Mouse (Mus musculus) hindbrain, postnatal 0 days (tissue): ENCODE measurements at regions not wholly inside any gene's neighbourhood (a gene's known extent, or its start where the extent isn't known, plus 50 kb on each side); places are given as distances from the start of the nearest gene placed in this dataset.

ENCODE experiments used
- ATAC-seq: fragments of 200-750 bp; cut with Nextera tagmentation; 2 replicates; pipeline ENCODE4 v1.8.0; 2017; ENCODE audit warnings: mild to moderate bottlenecking, moderate TSS enrichment, moderate library complexity
- DNase-seq: peaks from one replicate; pipeline ENCODE4 v3.0.0-alpha.2; 2015; ENCODE audit warnings: low spot score
- H3K27ac ChIP-seq: fragments of 300-500 bp; sonication (generic); 2 replicates; pipeline ENCODE4 v1.5.1; 2014; ENCODE audit warnings: mild to moderate bottlenecking
- H3K27me3 ChIP-seq: fragments of 300-500 bp; sonication (generic); 2 replicates; pipeline ENCODE4 v1.6.1; 2014; ENCODE audit warnings: low read length, mixed read lengths; ENCODE audit not compliant: insufficient read depth
- H3K36me3 ChIP-seq: fragments of 300-500 bp; sonication (generic); 2 replicates; pipeline ENCODE4 v1.6.1; 2014; ENCODE audit warnings: low read length, mixed read lengths; ENCODE audit not compliant: insufficient read depth
- H3K4me1 ChIP-seq: fragments of 300-500 bp; sonication (generic); 2 replicates; pipeline ENCODE4 v1.6.1; 2014; ENCODE audit warnings: antibody characterized with exemption, low read length, mixed read lengths; ENCODE audit not compliant: insufficient read depth
- H3K4me2 ChIP-seq: fragments of 300-500 bp; sonication (generic); 2 replicates; pipeline ENCODE4 v1.6.1; 2014; ENCODE audit warnings: low read depth, mild to moderate bottlenecking, low read length, moderate library complexity, mixed read lengths
- H3K4me3 ChIP-seq: fragments of 300-500 bp; sonication (generic); 2 replicates; pipeline ENCODE4 v1.5.1; 2014; ENCODE audit warnings: low read length
- H3K9ac ChIP-seq: fragments of 300-500 bp; sonication (generic); replicated peaks from 2 replicates; pipeline ENCODE4 v1.6.1; 2014; ENCODE audit warnings: mild to moderate bottlenecking, low read length, moderate library complexity, mixed read lengths
- H3K9me3 ChIP-seq: fragments of 300-500 bp; sonication (generic); 2 replicates; pipeline ENCODE4 v1.6.1; 2016; ENCODE audit warnings: low read length, mixed read lengths
- CTCF ChIP-seq: IDR thresholded peaks from 2 replicates; pipeline ENCODE4 v1.5.1; 2016; ENCODE audit warnings: antibody characterized with exemption, control low read depth, low read depth
- WGBS: fragments of 180-500 bp; shearing (Covaris S2); extraction: QIAGEN DNeasy Blood & Tissue Kit; methylation state at CpG from one replicate; pipeline ENCODE4 v1.1.7; 2014; 5-methylcytosine and 5-hydroxymethylcytosine counted together

DNA sequence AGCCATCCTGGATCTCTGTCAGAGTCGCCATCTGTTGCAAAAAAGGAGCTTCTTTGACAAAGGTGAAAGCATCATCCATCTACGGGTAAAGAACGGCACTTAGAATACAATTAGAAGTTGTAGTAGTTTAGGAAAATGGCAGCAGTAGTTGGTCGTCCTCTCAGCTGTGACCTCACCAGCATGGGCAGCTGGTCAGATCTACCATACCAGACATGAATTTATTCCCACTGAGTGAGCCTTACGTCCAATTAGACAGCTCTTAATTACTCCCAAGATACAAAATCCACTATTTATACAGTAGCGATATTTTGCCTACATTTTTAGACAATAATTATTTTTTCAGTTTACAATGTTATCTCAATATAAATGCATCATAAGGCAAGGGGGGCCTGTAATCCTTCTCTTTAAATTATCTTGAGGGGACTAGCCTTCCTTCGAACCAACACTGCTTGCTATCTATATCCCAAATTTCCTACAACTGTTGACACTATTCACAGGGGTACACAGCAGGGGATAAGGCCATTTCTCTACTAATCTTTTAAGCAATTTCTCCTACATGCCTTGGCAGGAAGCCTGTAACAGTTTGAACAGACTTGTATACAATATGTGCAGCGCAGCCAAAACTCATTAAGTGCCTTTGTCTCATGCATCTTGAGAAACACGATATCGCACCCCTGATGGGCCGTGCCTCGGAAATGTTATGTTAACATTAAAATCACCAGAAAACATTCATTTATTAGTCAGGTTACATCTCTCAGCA, 131.9 kb upstream of the Samsn1 start:
- H3K36me3 ChIP-seq = no peaks in the 10 kb centered on the region
- TF ChIP-seq CTCF = no peak
- H3K27me3 ChIP-seq = no peaks in the 10 kb centered on the region
- no peak overlapping the region for H3K9ac ChIP-seq
- no peak overlapping the region for H3K4me3 ChIP-seq
- 40% methylated on average over 12 of the region's 12 CpGs for WGBS
- H3K9me3 ChIP-seq = no peaks in the 10 kb centered on the region
- DNase-seq (peak; percentile 76), ATAC-seq (0 out of 2 replicates have a peak, but pooled peaks have one; percentile 24)
- no peak overlapping the region for H3K27ac ChIP-seq
- no peaks in the 10 kb centered on the region for H3K4me1 ChIP-seq
- H3K4me2 ChIP-seq = no peak overlapping the region

DNA sequence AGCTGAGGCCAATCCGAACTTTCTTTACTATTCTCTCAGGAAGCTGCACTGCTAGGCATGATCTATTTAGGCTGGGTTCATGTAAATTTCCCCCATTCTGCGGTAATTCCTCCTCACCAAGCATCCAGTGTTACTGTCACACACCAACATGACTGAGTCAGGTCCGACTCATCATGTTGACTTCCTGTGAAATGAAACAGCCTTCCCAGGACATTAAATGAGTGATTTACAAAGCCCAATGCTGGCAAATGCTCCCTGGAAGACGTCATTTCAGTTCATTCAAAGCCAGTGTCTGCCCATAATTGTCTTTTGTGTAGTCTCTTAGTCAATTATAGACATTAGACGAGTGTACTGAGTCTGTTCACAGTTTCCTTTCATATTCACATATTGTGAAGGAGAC, 127.5 kb upstream of the Samsn1 start:
- H3K9me3 ChIP-seq = no peaks in the 10 kb centered on the region
- H3K4me1 ChIP-seq = no peaks in the 10 kb centered on the region
- no peak for ATAC-seq
- H3K27me3 ChIP-seq = no peaks in the 10 kb centered on the region
- no peak overlapping the region for H3K9ac ChIP-seq
- no peak overlapping the region for H3K27ac ChIP-seq
- no peak for TF ChIP-seq CTCF
- no peak overlapping the region for H3K4me2 ChIP-seq
- no peak overlapping the region for H3K4me3 ChIP-seq
- H3K36me3 ChIP-seq = no peaks in the 10 kb centered on the region
- 70% methylated on average over 5 of the region's 5 CpGs for WGBS
- DNase-seq = no peak

DNA sequence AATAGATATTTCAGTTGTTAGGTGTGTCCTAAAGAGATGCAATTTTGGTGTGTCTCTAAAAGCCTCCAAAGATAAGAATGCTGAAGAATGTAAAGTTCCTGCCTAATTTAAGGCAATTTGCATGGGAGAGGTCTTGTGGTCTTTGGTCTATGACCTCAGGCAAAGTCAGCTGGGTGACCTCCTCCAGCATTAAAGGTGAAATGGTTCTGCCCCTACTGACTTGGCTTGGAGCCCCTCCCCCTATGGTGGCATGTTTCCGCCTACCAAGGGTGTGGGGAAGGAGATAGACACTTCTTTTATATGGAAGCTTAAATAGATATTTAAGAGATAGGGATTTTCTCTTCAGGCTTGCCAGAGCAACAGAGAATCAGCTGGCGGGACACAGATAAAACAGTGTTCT, 111.8 kb upstream of the Samsn1 start:
- no peaks in the 10 kb centered on the region for H3K9me3 ChIP-seq
- no peak for TF ChIP-seq CTCF
- no peak overlapping the region for H3K4me3 ChIP-seq
- 92% methylated on average over 2 of the region's 2 CpGs for WGBS
- H3K4me2 ChIP-seq = no peak overlapping the region
- H3K27me3 ChIP-seq = no peaks in the 10 kb centered on the region
- no peaks in the 10 kb centered on the region for H3K4me1 ChIP-seq
- DNase-seq = no peak
- no peak overlapping the region for H3K9ac ChIP-seq
- no peaks in the 10 kb centered on the region for H3K36me3 ChIP-seq
- ATAC-seq = no peak
- H3K27ac ChIP-seq = no peak overlapping the region

DNA sequence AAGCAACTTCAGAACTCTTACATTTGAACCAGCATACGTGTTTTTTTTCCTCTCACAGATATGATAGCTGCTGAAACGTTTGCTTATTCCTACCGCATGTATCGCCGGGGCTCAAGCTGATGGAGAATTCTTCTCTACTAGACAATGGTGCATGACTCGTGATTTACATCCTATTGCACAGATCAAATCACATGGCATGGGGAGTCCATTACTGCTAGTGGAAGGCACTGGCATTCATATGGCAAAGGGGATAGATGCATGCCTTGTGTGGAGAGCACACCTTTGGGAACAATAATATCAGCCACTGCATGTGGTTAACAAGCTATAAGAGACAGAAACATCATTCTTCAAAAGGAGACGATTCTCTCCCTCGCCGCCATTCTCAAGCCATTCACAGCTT, 108.4 kb upstream of the Samsn1 start:
- Histone ChIP-seq H3K27ac (no peak overlapping the region), H3K9me3 (no peaks in the 10 kb centered on the region), H3K4me1 (no peaks in the 10 kb centered on the region), H3K36me3 (no peaks in the 10 kb centered on the region), H3K4me2 (no peak overlapping the region), H3K27me3 (no peaks in the 10 kb centered on the region), H3K9ac (no peak overlapping the region), H3K4me3 (no peak overlapping the region)
- 83% methylated on average over 9 of the region's 9 CpGs for WGBS
- ATAC-seq (no peak), DNase-seq (no peak)
- no peak for TF ChIP-seq CTCF

DNA sequence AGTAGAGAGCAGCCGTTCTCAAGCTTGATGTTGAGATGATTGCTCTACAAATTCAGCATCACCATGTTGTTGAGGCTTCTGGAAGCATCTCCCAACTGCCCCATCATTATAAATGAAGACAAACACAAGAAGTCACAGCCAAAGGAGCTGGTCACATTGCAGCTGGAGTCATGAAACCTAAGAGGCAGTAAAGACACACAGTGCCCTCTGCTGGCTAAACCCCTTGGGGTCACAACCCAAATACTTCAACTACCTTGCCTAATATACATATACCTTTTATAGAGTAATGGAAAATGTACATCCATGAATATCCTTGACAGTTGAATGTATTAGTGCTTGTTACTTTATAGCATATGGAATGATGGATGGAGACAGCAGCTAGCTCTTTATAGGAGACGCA, 107.9 kb upstream of the Samsn1 start:
- Histone ChIP-seq H3K27ac (no peak overlapping the region), H3K27me3 (no peaks in the 10 kb centered on the region), H3K36me3 (no peaks in the 10 kb centered on the region), H3K9ac (no peak overlapping the region), H3K4me1 (no peaks in the 10 kb centered on the region), H3K4me3 (no peak overlapping the region), H3K9me3 (no peaks in the 10 kb centered on the region), H3K4me2 (no peak overlapping the region)
- peak; percentile 23; the same call in 1 of the 2 replicates for TF ChIP-seq CTCF
- DNase-seq (no peak), ATAC-seq (no peak)
- 96% methylated on average over 2 of the region's 2 CpGs for WGBS

DNA sequence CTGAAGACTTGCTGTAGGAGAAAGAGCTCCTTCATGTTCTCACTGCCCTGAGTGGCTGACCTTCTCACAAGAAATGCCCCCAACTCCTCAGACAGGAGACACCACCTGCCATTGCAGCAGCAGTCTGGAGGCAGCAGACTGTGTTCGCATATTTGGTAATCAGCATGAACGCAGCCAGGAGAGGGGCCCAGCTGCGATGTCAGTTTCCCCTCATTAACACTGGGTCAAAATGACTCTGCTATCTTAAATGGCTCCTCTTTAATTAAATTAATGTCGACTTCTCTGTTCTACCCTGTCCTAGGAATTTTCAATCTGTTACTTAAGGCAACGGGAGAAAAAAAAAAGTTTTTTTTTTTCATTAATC, 100.9 kb upstream of the Samsn1 start:
- H3K9me3 ChIP-seq = no peaks in the 10 kb centered on the region
- no peak overlapping the region for H3K27ac ChIP-seq
- no peak overlapping the region for H3K4me2 ChIP-seq
- no peak overlapping the region for H3K4me3 ChIP-seq
- no peak for TF ChIP-seq CTCF
- 37% methylated on average over 5 of the region's 5 CpGs for WGBS
- no peaks in the 10 kb centered on the region for H3K36me3 ChIP-seq
- H3K4me1 ChIP-seq = no peaks in the 10 kb centered on the region
- no peaks in the 10 kb centered on the region for H3K27me3 ChIP-seq
- no peak for ATAC-seq
- DNase-seq = peak; percentile 6
- H3K9ac ChIP-seq = no peak overlapping the region
